Mouse (Mus musculus): Measurements from ENCODE around the gene Syngr1. TPM values are rescaled to one million over a fixed set of nuclear protein-coding genes. Genes with fewer than 3 reads are reported as not detected.

The Syngr1 gene
- 0.14 TPM for polyA plus RNA-seq (2014; fragmentation: Illumina TruSeq; extraction: RNeasy Lipid Tissue Mini Kit (QIAGEN cat#74804))

GRCm38 (mm10) chr15:80091121-80091955 is at the start of gene Syngr1, which contains the start of gene Rpl3:
Gene Syngr1, plus strand, starts transcription at chr15:80091334.
Gene Rpl3, minus strand, starts transcription at chr15:80091868.

GRCm38 (mm10) chr15:80132993-80133586 is 42.0 kb downstream of the Syngr1 start, which contains the start of gene Tab1:
Gene Tab1, plus strand, starts transcription at chr15:80133127.

Other genes with a start within 250 kb of the Syngr1 start
- gene Apobec3, start 199.7 kb upstream of the Syngr1 start, polyA plus RNA-seq (2014; fragmentation: Illumina TruSeq; extraction: RNeasy Lipid Tissue Mini Kit (QIAGEN cat#74804)) = 14.4 TPM
- gene Cbx7, start 120.2 kb upstream of the Syngr1 start, polyA plus RNA-seq (2014; fragmentation: Illumina TruSeq; extraction: RNeasy Lipid Tissue Mini Kit (QIAGEN cat#74804)) = 0.46 TPM
- gene Pdgfb, start 76.4 kb upstream of the Syngr1 start, polyA plus RNA-seq (2014; fragmentation: Illumina TruSeq; extraction: RNeasy Lipid Tissue Mini Kit (QIAGEN cat#74804)) = 0.37 TPM
- gene Rpl3, start 534 bp downstream of the Syngr1 start, polyA plus RNA-seq (2014; fragmentation: Illumina TruSeq; extraction: RNeasy Lipid Tissue Mini Kit (QIAGEN cat#74804)) = 298 TPM
- 0.54 TPM for gene Tab1, start 41.8 kb downstream of the Syngr1 start, polyA plus RNA-seq (2014; fragmentation: Illumina TruSeq; extraction: RNeasy Lipid Tissue Mini Kit (QIAGEN cat#74804))
- 7.0 TPM for gene Mgat3, start 82.4 kb downstream of the Syngr1 start, polyA plus RNA-seq (2014; fragmentation: Illumina TruSeq; extraction: RNeasy Lipid Tissue Mini Kit (QIAGEN cat#74804))
- gene Mief1, start 142.7 kb downstream of the Syngr1 start, polyA plus RNA-seq (2014; fragmentation: Illumina TruSeq; extraction: RNeasy Lipid Tissue Mini Kit (QIAGEN cat#74804)) = 22.0 TPM
- gene AC140267.1, start 144.5 kb downstream of the Syngr1 start, polyA plus RNA-seq (2014; fragmentation: Illumina TruSeq; extraction: RNeasy Lipid Tissue Mini Kit (QIAGEN cat#74804)) = not detected
- 46.8 TPM for gene Atf4, start 163.8 kb downstream of the Syngr1 start, polyA plus RNA-seq (2014; fragmentation: Illumina TruSeq; extraction: RNeasy Lipid Tissue Mini Kit (QIAGEN cat#74804))
- gene Rps19bp1, start 173.0 kb downstream of the Syngr1 start, polyA plus RNA-seq (2014; fragmentation: Illumina TruSeq; extraction: RNeasy Lipid Tissue Mini Kit (QIAGEN cat#74804)) = 3.3 TPM
- gene Cacna1i, start 195.9 kb downstream of the Syngr1 start, polyA plus RNA-seq (2014; fragmentation: Illumina TruSeq; extraction: RNeasy Lipid Tissue Mini Kit (QIAGEN cat#74804)) = not detected